Mouse (Mus musculus) heart, postnatal 0 days (tissue): ENCODE measurements around the gene B830017H08Rik.

Experiments
- CTCF ChIP-seq: IDR thresholded peaks from 2 replicates; pipeline ENCODE4 v1.5.1; 2016; ENCODE audit warnings: antibody characterized with exemption, control low read depth, low read depth
- EP300 ChIP-seq: IDR thresholded peaks from 2 replicates; pipeline ENCODE4 v1.6.1; 2016; ENCODE audit warnings: antibody characterized with exemption, low read depth

- peak; percentile 45 for TF ChIP-seq CTCF
- TF ChIP-seq EP300, result no peak
Observed at GRCm38 (mm10) chr16:17785337-17785736, 47.6 kb upstream of the B830017H08Rik start.
